Mouse (Mus musculus): Measurements from ENCODE around the gene Tnr.

DNA sequence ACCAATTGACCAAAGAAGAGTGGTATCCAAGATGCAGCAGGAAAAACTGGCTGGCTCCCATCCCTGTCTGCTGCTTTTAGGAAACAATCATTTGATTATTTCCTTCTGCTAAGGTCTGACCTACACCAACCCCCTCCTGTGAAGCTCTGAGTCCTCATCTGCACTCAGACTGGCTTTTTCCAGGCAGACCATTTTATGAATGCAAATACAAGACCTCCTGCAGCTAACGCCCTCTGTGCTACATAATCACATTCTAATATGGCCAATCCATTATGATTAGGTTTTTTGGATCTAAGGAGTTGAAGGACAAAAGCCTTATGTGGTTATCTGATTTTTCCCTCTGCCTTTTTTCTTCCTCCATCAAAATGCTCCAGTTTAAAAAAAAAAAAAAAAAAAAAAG lies 342.1 kb downstream of the Tnr start:
- TF ChIP-seq POLR2A (IDR thresholded peaks at IDR 0.05; ENCODE audit: extremely low read depth, insufficient read depth, low read length): no peak
- no peak for TF ChIP-seq CTCF (IDR thresholded peaks at IDR 0.05; ENCODE audit: low read depth, low read length)

Measured in liver, adult 2 months (tissue).